Mouse (Mus musculus) intestine, embryonic 14.5 days (tissue): ENCODE measurements around the gene Sfxn4. TPM values are rescaled to one million over a fixed set of nuclear protein-coding genes. Genes with fewer than 3 reads are reported as not detected.
A peak's percentile ranks its signal among the peaks of the same experiment; 100 is the strongest.

ENCODE experiments used
- ATAC-seq: fragments of 200-750 bp; cut with Nextera tagmentation; replicated peaks from 2 replicates; pipeline ENCODE4 v1.8.0; 2017; ENCODE audit warnings: low read depth, moderate number of reproducible peaks, moderate TSS enrichment, moderate library complexity; ENCODE audit not compliant: low FRiP score, low TSS enrichment
- DNase-seq: peaks from one replicate; pipeline ENCODE4 v3.0.0-alpha.2; 2018; ENCODE audit warnings: low spot score
- H3K27ac ChIP-seq: fragments of 300-500 bp; sonication (generic); 2 replicates; pipeline ENCODE4 v1.5.1; 2014; ENCODE audit warnings: low read depth, mild to moderate bottlenecking, control low read depth
- H3K27me3 ChIP-seq: fragments of 300-500 bp; sonication (generic); replicated peaks from 2 replicates; pipeline ENCODE4 v1.6.1; 2014; ENCODE audit warnings: low read length, control low read depth; ENCODE audit not compliant: control insufficient read depth, insufficient read depth
- H3K36me3 ChIP-seq: fragments of 300-500 bp; sonication (generic); 2 replicates; pipeline ENCODE4 v1.6.1; 2014; ENCODE audit warnings: low read length, control low read depth; ENCODE audit not compliant: control insufficient read depth, insufficient read depth
- H3K4me1 ChIP-seq: fragments of 300-500 bp; sonication (generic); replicated peaks from 2 replicates; pipeline ENCODE4 v1.6.1; 2014; ENCODE audit warnings: low read length, control low read depth, mixed read lengths; ENCODE audit not compliant: control insufficient read depth, insufficient read depth
- H3K4me2 ChIP-seq: fragments of 300-500 bp; sonication (generic); 2 replicates; pipeline ENCODE4 v1.6.1; 2014; ENCODE audit warnings: low read length
- H3K4me3 ChIP-seq: fragments of 300-500 bp; sonication (generic); 2 replicates; pipeline ENCODE4 v1.5.1; 2014; ENCODE audit warnings: low read depth, low read length, control low read depth, mixed read lengths
- H3K9ac ChIP-seq: fragments of 300-500 bp; sonication (generic); 2 replicates; pipeline ENCODE4 v1.6.1; 2014; ENCODE audit warnings: mild to moderate bottlenecking, low read length
- H3K9me3 ChIP-seq: fragments of 300-500 bp; sonication (generic); 2 replicates; pipeline ENCODE4 v1.6.1; 2016; ENCODE audit warnings: low read length, control low read depth; ENCODE audit not compliant: control insufficient read depth
- WGBS: fragments of 180-500 bp; shearing (Covaris S2); extraction: QIAGEN DNeasy Blood & Tissue Kit; methylation state at CpG from one replicate; pipeline ENCODE4 v1.1.7; 2014; 5-methylcytosine and 5-hydroxymethylcytosine counted together
- polyA plus RNA-seq: library from polyadenylated mRNA; unstranded; fragments of >200 nt; fragmentation: Nextera tagmentation; extraction: Ambion mirVana; gene quantifications from 2 replicates; pipeline ENCODE4 v1.2.1, GENCODE M21; 2014

Sfxn4 gene
- polyA plus RNA-seq, 1 experiment from 2014 or later: 5.3 TPM

DNA sequence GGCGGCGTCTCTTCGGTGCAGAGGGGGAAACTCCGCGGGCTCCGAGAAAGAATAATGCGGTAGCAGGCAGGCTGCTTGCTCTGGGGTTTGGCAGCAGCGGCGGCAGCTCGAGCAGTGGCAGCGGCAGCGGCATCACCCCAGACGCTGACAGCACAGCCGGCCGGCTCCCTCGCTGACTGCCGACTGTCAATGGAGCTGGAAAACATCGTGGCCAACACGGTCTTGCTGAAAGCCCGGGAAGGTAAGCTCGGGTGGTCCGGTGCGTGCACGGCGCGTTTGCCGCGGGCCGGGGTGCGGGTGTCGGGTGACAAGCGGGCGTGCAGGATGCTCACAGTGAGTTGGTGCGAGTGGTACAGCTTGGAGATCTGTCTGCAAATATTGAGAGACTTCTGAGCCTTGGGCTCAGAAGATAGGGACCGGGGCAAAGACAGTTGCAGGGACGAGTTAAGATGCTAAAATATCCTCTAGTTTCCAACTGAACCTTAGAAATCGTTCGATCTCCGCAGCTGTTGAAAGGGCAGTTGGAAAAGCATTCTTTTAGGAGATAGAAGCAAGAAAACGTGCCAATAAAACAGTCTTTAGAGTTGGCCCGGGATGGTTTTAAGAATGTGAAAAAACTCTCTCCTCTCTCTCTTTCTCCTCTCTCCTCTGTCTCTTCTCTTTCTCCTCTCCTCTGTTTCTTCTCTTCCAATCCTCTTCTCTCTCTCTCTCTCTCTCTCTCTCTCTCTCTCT is 29.3 kb upstream of the Sfxn4 start:
- DNase-seq (peak; percentile 88), ATAC-seq (0 out of 2 replicates have a peak, but pooled peaks have one; percentile 18)
- H3K4me2 ChIP-seq: peak overlapping the region; percentile 80
- under 1% methylated on average over 41 of the region's 41 CpGs for WGBS
- H3K27ac ChIP-seq: peak overlapping the region; percentile 91
- H3K36me3 ChIP-seq: no peaks in the 10 kb centered on the region
- H3K4me1 ChIP-seq: no peaks in the 10 kb centered on the region; the same call in 1 of the 2 replicates
- H3K27me3 ChIP-seq: no peaks in the 10 kb centered on the region
- H3K4me3 ChIP-seq: peak overlapping the region; percentile 80
- H3K9ac ChIP-seq: peak overlapping the region; percentile 54
- H3K9me3 ChIP-seq: no peaks in the 10 kb centered on the region

DNA sequence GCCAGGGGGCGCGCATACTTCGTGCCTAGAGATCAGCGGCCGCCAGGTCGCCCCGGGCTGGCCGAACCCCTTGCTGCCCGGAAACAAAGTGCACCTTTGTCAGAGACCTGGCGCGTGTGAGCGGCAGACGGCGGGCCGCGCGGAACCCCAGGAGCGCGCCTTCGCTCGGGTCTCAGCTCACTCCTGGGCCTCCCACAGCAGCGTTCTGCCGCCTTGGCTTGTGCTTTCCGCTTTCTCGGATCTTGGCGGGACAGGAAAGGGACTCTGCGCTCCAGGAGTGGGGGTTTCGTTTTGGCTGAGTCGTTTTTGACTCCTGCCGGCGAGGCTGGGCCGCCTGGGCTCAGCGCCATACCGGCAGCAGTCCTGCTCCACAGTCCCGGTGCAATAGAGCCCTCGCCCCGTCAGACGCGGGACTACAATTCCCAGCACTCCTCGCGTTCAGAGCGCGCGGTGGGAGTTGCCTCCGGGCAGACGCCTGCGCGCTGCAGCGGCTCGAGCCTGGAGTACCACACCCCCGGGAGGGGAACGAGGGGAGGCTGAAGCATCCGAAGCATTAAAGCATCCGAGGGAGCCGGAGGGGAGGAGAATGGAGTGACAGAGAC is 28.5 kb upstream of the Sfxn4 start, which contains the start of gene Grk5:
Gene Grk5, plus strand, starts transcription at position 36 of the 602 bp plus-strand sequence.
- peak; percentile 96 for DNase-seq
- ATAC-seq: peak; percentile 98
- WGBS: under 1% methylated on average over 55 of the region's 55 CpGs

DNA sequence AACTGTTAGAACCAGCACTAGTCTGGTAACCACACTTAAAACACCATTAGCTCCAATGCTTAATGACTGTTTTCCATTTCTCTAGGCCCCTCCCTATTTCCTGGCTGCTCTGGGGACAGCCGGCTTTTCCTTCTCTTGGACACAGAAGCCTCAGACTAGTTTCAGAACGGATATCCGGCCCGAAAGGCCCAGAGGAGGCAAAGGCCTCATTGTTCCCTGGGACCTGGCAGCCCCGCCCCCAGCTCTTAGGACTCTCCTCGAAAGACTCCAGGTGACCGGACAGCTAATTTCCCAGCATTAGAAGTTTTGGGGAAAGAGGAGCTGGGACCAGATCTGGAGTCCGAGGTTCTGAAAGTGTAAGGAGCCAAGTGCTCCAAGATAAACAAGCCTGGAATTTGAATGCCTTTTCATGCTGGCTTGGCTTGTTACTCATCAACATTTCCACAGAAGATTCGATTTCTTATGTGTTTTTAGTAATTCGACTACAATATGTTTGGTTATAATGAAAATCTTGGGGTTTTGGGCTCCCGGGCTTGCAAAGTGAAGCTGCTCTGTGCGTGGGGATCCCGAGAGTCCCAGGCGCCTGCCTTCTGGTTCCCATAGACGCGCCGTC is 27.9 kb upstream of the Sfxn4 start:
- WGBS: 7% methylated on average over 17 of the region's 17 CpGs
- H3K27me3 ChIP-seq: no peaks in the 10 kb centered on the region
- H3K4me1 ChIP-seq: no peaks in the 10 kb centered on the region; the same call in 1 of the 2 replicates
- peak overlapping the region; percentile 80 for H3K4me2 ChIP-seq
- H3K4me3 ChIP-seq: peak overlapping the region; percentile 80
- peak; percentile 78 for DNase-seq
- peak overlapping the region; percentile 91 for H3K27ac ChIP-seq
- no peaks in the 10 kb centered on the region for H3K36me3 ChIP-seq
- H3K9ac ChIP-seq: peak overlapping the region; percentile 75
- ATAC-seq: peak; percentile 41
- H3K9me3 ChIP-seq: no peaks in the 10 kb centered on the region

More for the DNA sequence above, 28.5 kb upstream of the Sfxn4 start, which contains the start of gene Grk5:
- Histone ChIP-seq H3K27ac (peak within 1 kb of the TSS; percentile 91), H3K9me3 (no peaks in the 10 kb centered on the region), H3K9ac (peak within 1 kb of the TSS; percentile 75), H3K4me1 (no peaks in the 10 kb centered on the region; the same call in 1 of the 2 replicates), H3K27me3 (no peaks in the 10 kb centered on the region), H3K4me2 (peak within 1 kb of the TSS; percentile 80), H3K4me3 (peak within 1 kb of the TSS; percentile 80), H3K36me3 (no peaks in the 10 kb centered on the region)

DNA sequence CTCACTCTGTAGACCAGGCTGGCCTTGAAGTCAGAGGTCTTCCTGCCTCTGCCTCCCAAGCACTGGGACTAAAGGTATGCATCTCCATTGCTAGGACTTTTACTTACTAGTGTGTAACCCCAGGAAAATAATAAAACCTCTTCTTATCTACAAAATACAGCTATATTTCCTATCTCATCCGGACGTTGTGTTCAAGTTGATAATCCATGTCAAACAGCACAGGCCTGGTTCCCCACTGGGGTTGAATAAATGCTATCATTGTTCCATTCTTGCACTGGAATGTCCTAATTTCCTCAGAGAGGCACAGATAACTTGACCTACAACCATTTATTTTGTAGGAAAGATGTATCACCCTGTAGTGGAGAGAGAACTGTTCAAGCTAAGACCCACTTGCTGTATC is 26.4 kb upstream of the Sfxn4 start:
- Histone ChIP-seq H3K4me2 (no peak overlapping the region), H3K4me3 (no peak overlapping the region), H3K27me3 (no peaks in the 10 kb centered on the region), H3K9ac (no peak overlapping the region), H3K27ac (no peak overlapping the region), H3K9me3 (no peaks in the 10 kb centered on the region), H3K36me3 (no peaks in the 10 kb centered on the region), H3K4me1 (no peaks in the 10 kb centered on the region; the same call in 1 of the 2 replicates)
- DNase-seq (no peak), ATAC-seq (no peak)
- 66% methylated on average over 2 of the region's 2 CpGs for WGBS

DNA sequence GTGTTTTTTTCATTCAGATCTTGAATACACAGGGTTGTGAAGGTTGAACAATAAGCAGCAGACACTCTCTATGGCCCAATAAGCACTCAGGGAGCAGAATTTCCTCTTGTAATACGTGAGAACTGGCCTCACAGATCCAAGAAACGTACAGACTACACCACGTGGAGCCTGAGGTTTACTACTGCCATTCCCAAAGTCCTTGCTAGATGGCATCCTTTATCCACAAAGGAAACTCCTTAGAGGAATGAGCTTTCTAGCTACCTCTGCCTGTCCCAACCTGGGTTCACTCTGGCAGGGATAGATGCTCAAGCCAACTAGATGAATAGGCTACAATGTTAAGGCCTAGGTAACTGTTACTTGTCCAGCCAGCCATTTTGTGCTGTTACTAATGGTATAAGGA is 21.9 kb upstream of the Sfxn4 start:
- no peak for DNase-seq
- WGBS: 15% methylated on average over 3 of the region's 3 CpGs
- H3K27me3 ChIP-seq: no peaks in the 10 kb centered on the region
- H3K27ac ChIP-seq: no peak overlapping the region
- ATAC-seq: 0 out of 2 replicates have a peak, but pooled peaks have one; percentile 23
- no peaks in the 10 kb centered on the region for H3K36me3 ChIP-seq
- H3K9ac ChIP-seq: no peak overlapping the region
- no peak overlapping the region for H3K4me3 ChIP-seq
- H3K9me3 ChIP-seq: no peaks in the 10 kb centered on the region
- no peaks in the 10 kb centered on the region for H3K4me1 ChIP-seq
- H3K4me2 ChIP-seq: no peak overlapping the region

DNA sequence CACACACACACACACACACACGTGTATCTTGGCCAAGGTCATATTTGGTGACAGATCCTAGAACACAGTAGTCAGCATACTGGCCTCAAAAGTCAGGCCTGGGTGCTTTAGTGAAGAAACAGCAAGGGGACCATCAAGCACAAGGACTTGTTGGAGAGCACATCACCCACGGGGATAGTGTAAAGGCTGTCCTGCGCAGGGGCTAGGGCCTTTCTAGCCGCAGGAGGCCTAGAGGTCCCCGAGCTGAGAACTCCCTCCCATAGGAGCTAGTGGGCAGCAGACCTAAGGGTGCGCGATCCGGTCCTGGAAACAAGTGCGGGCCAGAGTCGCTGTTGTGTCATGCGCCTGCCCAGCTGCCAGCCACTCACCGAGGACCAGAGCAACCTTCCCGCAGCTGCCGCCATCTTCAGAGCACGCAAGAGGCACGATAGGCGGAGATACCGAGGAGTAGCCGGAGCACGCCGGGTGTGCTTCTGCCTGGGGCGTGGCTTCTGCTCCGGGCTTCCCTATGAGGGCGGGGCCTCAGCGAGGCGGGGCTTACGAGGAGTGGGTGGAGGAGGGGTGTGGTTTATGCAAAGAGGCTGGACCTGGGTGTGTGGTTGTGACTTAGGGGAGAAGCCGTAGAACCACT is 12.9 kb upstream of the Sfxn4 start, which contains the start of gene Prdx3:
Gene Prdx3, minus strand, starts transcription at position 493 of the 631 bp plus-strand sequence.
- H3K9me3 ChIP-seq: no peaks in the 10 kb centered on the region
- peak within 1 kb of the TSS; percentile 50 for H3K4me2 ChIP-seq
- peak within 1 kb of the TSS; percentile 50 for H3K9ac ChIP-seq
- H3K4me3 ChIP-seq: peak within 1 kb of the TSS; percentile 58
- H3K4me1 ChIP-seq: peaks cover 12% of the 10 kb centered on the region
- peak; percentile 96 for DNase-seq
- ATAC-seq: peak; percentile 99
- H3K36me3 ChIP-seq: peaks cover 30% of the 10 kb centered on the region
- no peaks in the 10 kb centered on the region for H3K27me3 ChIP-seq
- WGBS: under 1% methylated on average over 28 of the region's 28 CpGs
- peak within 1 kb of the TSS; percentile 73 for H3K27ac ChIP-seq

DNA sequence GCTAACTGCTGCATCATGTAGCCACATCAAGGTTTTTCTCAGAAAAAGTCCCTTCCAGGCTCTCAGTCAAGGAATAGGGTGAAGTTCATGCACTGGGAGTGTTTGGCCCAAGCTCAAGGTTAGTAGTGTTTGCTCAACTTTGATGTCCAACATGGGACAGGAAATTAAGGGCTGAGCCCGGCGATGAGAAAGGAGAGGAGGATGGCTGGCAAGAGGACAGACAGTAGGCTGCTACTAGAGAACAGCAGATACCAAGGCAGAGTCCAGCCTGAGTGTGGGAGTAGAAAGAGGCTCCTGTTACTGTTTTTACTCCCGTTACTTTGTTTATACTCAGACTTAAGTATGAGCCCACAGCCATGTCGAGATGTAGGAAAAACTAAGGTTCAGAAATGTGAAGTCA is 12.2 kb upstream of the Sfxn4 start:
- Histone ChIP-seq H3K9ac (no peak overlapping the region; the same call in 1 of the 2 replicates), H3K4me3 (peak overlapping the region; percentile 58), H3K4me1 (peaks cover 12% of the 10 kb centered on the region), H3K4me2 (peak overlapping the region; percentile 50), H3K9me3 (no peaks in the 10 kb centered on the region), H3K27ac (no peak overlapping the region), H3K27me3 (no peaks in the 10 kb centered on the region), H3K36me3 (peaks cover 36% of the 10 kb centered on the region)
- DNase-seq (peak; percentile 58), ATAC-seq (0 out of 2 replicates have a peak, but pooled peaks have one; percentile 6)
- 13% methylated on average over 4 of the region's 4 CpGs for WGBS

DNA sequence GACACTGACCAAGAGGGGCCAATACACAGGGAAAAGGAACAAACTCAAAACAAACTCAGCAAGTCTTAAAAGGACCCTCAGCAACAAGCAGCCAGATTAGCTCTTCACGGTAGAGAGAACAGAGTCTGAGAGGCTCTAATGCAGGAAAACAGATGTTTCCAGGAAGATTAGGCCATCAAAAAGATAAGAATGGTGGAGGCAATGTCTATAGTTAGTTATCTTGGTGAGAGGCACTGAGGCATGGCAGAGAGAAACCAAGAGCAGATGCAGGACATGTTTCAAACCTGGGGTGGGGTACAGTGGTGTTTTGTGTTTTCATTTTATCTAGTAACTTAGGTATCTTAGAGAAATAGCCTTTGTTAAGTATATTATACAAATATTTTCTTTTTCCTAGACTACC is 11.0 kb upstream of the Sfxn4 start:
- Histone ChIP-seq H3K9me3 (no peaks in the 10 kb centered on the region), H3K4me3 (no peak overlapping the region), H3K27me3 (no peaks in the 10 kb centered on the region), H3K27ac (no peak overlapping the region), H3K4me1 (peaks cover 12% of the 10 kb centered on the region), H3K9ac (no peak overlapping the region), H3K4me2 (no peak overlapping the region), H3K36me3 (peaks cover 45% of the 10 kb centered on the region)
- DNase-seq: no peak
- 86% methylated on average over 1 of the region's 1 CpGs for WGBS
- ATAC-seq: no peak
